Mouse (Mus musculus) G1E (cell line): ENCODE measurements around the gene Slc9a8.

Source experiments
- CTCF ChIP-seq: IDR thresholded peaks from 2 replicates; pipeline ENCODE4 v1.5.1; 2012; ENCODE audit warnings: low read depth, low read length, inconsistent platforms, mixed read lengths
- POLR2AphosphoS5 ChIP-seq: IDR thresholded peaks from 2 replicates; pipeline ENCODE4 v1.6.1; 2012; ENCODE audit warnings: low read depth, low read length, inconsistent platforms; ENCODE audit not compliant: insufficient replicate concordance
- TAL1 ChIP-seq: conservative IDR thresholded peaks from 2 replicates; pipeline ENCODE4 v1.6.1; 2012; ENCODE audit warnings: low read depth, low read length, inconsistent platforms, mixed read lengths

GRCm38 (mm10) chr2:167424516-167424915, 3.0 kb downstream of the Slc9a8 start:
- TF ChIP-seq CTCF (no peak), TAL1 (no peak), POLR2AphosphoS5 (no peak)
